Mouse (Mus musculus): Measurements from ENCODE around the gene Tmem104.

DNA sequence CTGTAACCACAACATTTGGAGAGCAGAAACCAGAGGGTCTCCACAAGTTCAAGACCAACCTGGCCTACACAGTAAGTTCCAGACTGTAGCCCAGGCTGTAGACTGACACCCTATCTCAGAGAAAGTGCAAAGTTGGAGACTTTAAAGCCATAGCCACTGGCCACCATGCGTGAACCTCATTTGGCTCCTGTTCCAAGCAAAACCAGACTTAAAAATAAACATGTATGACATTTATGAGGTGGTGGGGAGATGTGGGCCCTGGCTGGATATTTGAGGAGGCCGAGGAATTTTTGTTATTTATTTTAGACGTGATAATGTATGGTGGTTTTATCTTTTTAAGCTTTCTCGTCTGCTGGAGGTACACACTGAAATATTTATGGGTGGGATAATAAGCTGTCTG lies 71.8 kb downstream of the Tmem104 start:
- TF ChIP-seq GATA1 (IDR thresholded peaks at IDR 0.05; ENCODE audit: low read length) (no peak), TAL1 (IDR thresholded peaks at IDR 0.05; ENCODE audit: low read length) (no peak)

Measured in erythroblast, embryonic 14.5 days (primary cell).